Mouse (Mus musculus) CH12.LX (cell line): ENCODE data around the gene Gm10719.
"Not testable (repeated sequence)": the region's sequence is repeated elsewhere in the genome, so short reads cannot be mapped to it uniquely, and the experiment has no call there.

Experiments used
- NELFE ChIP-seq: IDR thresholded peaks from 2 replicates; pipeline ENCODE4 v1.6.1; 2011; ENCODE audit warnings: low read depth, low read length, improper control_type of control experiment
- POLR2A ChIP-seq: IDR thresholded peaks from 2 replicates; pipeline ENCODE4 v1.6.1; 2011; ENCODE audit warnings: low read depth, mild to moderate bottlenecking, improper control_type of control experiment, low read length
- ZC3H11A ChIP-seq: IDR thresholded peaks from 2 replicates; pipeline ENCODE4 v1.6.1; 2012; ENCODE audit warnings: low read depth, mild to moderate bottlenecking, inconsistent platforms, low read length, improper control_type of control experiment

DNA sequence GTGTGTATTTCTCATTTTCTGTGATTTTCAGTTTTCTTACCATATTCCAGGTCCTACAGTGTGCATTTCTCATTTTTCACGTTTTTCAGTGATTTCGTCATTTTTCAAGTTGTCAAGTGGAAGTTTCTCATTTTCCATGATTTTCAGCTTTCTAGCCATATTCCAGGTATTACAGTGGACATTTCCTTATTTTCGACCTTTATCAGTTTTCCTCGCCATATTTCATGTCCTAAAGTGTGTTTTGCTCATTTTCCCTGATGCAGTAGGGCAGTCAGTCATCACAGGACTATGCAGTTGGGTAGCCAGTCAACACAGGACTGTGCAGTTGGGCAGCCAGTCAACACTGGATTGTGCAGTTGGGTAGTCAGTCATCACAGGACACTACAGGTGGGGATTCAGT is 21.0 kb downstream of the Gm10719 start:
- not testable (repeated sequence) for TF ChIP-seq ZC3H11A, NELFE, POLR2A
